Mouse (Mus musculus) stomach, postnatal 0 days (tissue): ENCODE results near the gene Plvap.

ENCODE experiments used
- CTCF ChIP-seq: IDR thresholded peaks from 2 replicates; pipeline ENCODE4 v1.5.1; 2016; ENCODE audit warnings: antibody characterized with exemption, low read depth, mild to moderate bottlenecking, moderate library complexity
- EP300 ChIP-seq: optimal IDR thresholded peaks from 2 replicates; pipeline ENCODE3; 2016; ENCODE audit warnings: antibody characterized with exemption

DNA sequence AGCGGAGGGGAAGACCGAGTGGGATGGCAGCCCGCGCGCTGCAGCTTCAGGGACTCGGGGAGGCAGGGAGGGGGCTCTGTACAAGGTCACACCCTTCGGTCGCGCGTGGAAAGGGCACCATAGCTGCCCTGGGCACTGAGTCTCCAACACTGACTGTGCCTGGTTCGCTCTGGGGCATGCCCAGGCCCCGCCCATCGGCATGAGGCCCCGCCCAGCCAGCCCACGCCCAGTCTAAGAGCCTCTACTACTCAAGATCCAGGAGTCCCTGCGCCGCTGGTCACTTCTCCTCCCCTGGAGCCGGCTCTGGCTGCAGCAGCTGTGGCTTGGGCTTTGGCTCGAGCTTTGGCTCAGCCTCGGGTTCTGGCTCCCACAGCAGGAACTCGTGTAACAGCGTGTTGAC is 54.6 kb downstream of the Plvap start:
- TF ChIP-seq CTCF (no peak), EP300 (no peak)
